Mouse (Mus musculus): Measurements from ENCODE around the gene Slx4ip.

The Slx4ip gene

GRCm38 (mm10) chr2:136947937-136948336 is 56.9 kb downstream of the Slx4ip start:
- DNase-seq (ENCODE audit: low read depth) = no peak

- no peak for DNase-seq (ENCODE audit: low read depth)
These were observed 61.2 kb downstream of the Slx4ip start for GRCm38 (mm10) chr2:136952238-136952637.

- no peak for DNase-seq (ENCODE audit: low read depth)
These were observed 64.9 kb downstream of the Slx4ip start for GRCm38 (mm10) chr2:136955726-136956571.

- no peak for DNase-seq (ENCODE audit: low read depth)
These were observed 67.7 kb downstream of the Slx4ip start for GRCm38 (mm10) chr2:136958697-136959096.

- no peak for DNase-seq (ENCODE audit: low read depth)
These were observed 84.8 kb downstream of the Slx4ip start for GRCm38 (mm10) chr2:136975774-136976173.

GRCm38 (mm10) chr2:136979056-136979772 is 88.2 kb downstream of the Slx4ip start:
- DNase-seq (ENCODE audit: low read depth) = no peak

- DNase-seq (ENCODE audit: low read depth) = no peak
These were observed 90.3 kb downstream of the Slx4ip start for GRCm38 (mm10) chr2:136981062-136981879.

GRCm38 (mm10) chr2:136983959-136984358 is 92.9 kb downstream of the Slx4ip start:
- DNase-seq (ENCODE audit: low read depth) = peak; percentile 9

- DNase-seq (ENCODE audit: low read depth) = no peak
These were observed 95.1 kb downstream of the Slx4ip start for GRCm38 (mm10) chr2:136985998-136986730.

GRCm38 (mm10) chr2:136993116-136993515 is 102.1 kb downstream of the Slx4ip start:
- DNase-seq (ENCODE audit: low read depth) = no peak

GRCm38 (mm10) chr2:136997104-136997503 is 106.1 kb downstream of the Slx4ip start:
- DNase-seq (ENCODE audit: low read depth) = peak; percentile 72

GRCm38 (mm10) chr2:137002031-137002430 is 111.0 kb downstream of the Slx4ip start:
- no peak for DNase-seq (ENCODE audit: low read depth)

GRCm38 (mm10) chr2:137006656-137007055 is 115.6 kb downstream of the Slx4ip start:
- DNase-seq (ENCODE audit: low read depth) = peak; percentile 5

- no peak for DNase-seq (ENCODE audit: low read depth)
These were observed 121.0 kb downstream of the Slx4ip start for GRCm38 (mm10) chr2:137011980-137012379.

- peak; percentile 18 for DNase-seq (ENCODE audit: low read depth)
These were observed 122.1 kb downstream of the Slx4ip start for GRCm38 (mm10) chr2:137013151-137013550.

- DNase-seq (ENCODE audit: low read depth) = peak; percentile 49
These were observed 122.9 kb downstream of the Slx4ip start for GRCm38 (mm10) chr2:137013811-137014350.

GRCm38 (mm10) chr2:137014423-137014822 is 123.4 kb downstream of the Slx4ip start:
- DNase-seq (ENCODE audit: low read depth) = peak; percentile 33

- peak; percentile 17 for DNase-seq (ENCODE audit: low read depth)
These were observed 153.1 kb downstream of the Slx4ip start for GRCm38 (mm10) chr2:137044122-137044521.

- DNase-seq (ENCODE audit: low read depth) = peak; percentile 76
These were observed 158.3 kb downstream of the Slx4ip start for GRCm38 (mm10) chr2:137049367-137049766.

- DNase-seq (ENCODE audit: low read depth) = no peak
These were observed 158.9 kb downstream of the Slx4ip start for GRCm38 (mm10) chr2:137049906-137050305.

- no peak for DNase-seq (ENCODE audit: low read depth)
These were observed 172.8 kb downstream of the Slx4ip start for GRCm38 (mm10) chr2:137063829-137064228.
